Mouse (Mus musculus): ENCODE data around the gene Dapl1. TPM values are rescaled to one million over a fixed set of nuclear protein-coding genes. Genes with fewer than 3 reads are reported as not detected.

Gene Dapl1
- not detected in 2 replicates for total RNA-seq (2023)

GRCm38 (mm10) chr2:59484438-59484837, at the start of gene Dapl1:
TSS of gene Dapl1 (plus strand) at chr2:59484653.

Other genes with a start within 250 kb of the Dapl1 start
- 3.0 and 6.8 TPM in 2 replicates for gene Tanc1, start 127.4 kb downstream of the Dapl1 start, total RNA-seq (2023)

Measured in neutrophil, adult 65 days (primary cell).